Mouse (Mus musculus): ENCODE results near the gene Bcl7c. TPM values are rescaled to one million over a fixed set of nuclear protein-coding genes. Genes with fewer than 3 reads are reported as not detected.

Gene Bcl7c
- polyA plus RNA-seq, 1 experiment from 2014 or later, result 65.9 TPM

DNA sequence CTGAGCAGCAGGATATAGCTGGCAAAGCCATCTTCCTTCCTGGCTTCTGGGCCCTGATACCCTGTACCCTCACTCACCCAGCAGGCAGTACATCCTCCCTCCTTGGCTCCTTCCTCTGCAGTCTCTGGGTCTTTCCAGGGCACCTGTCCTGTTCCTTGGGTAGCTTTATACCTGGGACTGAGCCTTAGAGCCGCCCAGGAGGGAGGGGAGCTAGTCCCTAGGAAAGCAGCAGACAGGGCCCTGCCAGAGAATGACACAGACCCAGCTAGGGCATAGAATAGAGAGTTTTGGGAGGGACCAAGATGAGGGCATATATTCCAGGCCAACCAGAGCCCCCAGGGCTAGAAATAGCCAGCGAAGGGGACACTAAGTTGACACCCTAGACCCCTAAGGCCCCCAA lies 16.8 kb upstream of the Bcl7c start:
- H3K4me3 ChIP-seq (ENCODE audit: low read length), result no peak overlapping the region
- WGBS, result 50% methylated on average over 2 of the region's 2 CpGs
- no peak overlapping the region for H3K27ac ChIP-seq (ENCODE audit: low read depth, low read length)
- ATAC-seq (ENCODE audit: low FRiP score, low TSS enrichment), result no peak
- H3K27me3 ChIP-seq (ENCODE audit: control insufficient read depth, insufficient read depth, low read length), result no peaks in the 10 kb centered on the region
- H3K4me2 ChIP-seq (replicated peaks; ENCODE audit: low read depth, low read length), result no peak overlapping the region
- no peak overlapping the region for H3K9ac ChIP-seq (ENCODE audit: low read depth, low read length)
- H3K9me3 ChIP-seq (ENCODE audit: control insufficient read depth, low read length), result no peaks in the 10 kb centered on the region
- H3K4me1 ChIP-seq (ENCODE audit: control insufficient read depth, insufficient read depth, low read length), result no peaks in the 10 kb centered on the region
- H3K36me3 ChIP-seq (ENCODE audit: control insufficient read depth, insufficient read depth, low read length), result no peaks in the 10 kb centered on the region

DNA sequence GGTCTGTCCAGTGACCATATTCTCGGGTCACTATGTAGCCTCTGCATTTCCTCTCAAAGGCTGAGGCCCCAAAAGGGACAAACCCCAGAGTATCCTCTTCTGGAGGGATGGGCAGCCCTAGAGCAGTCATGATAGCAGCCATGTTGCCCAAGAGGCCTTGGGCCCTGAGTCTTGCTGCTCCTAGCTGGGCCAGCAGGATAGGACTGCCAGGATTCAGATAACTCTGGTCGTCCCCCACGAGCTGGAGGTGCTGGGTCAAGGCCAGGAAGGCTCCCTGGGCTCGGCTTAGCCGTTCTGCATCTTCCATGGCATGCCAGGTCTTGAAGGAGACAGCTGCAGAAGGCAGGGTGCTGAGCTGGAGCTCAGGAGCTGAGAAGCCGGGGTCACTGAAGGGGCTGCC lies 10.5 kb upstream of the Bcl7c start:
- WGBS, result 91% methylated on average over 6 of the region's 6 CpGs
- Histone ChIP-seq H3K4me2 (replicated peaks; ENCODE audit: low read depth, low read length) (no peak overlapping the region), H3K9ac (ENCODE audit: low read depth, low read length) (no peak overlapping the region), H3K27ac (ENCODE audit: low read depth, low read length) (no peak overlapping the region), H3K4me3 (ENCODE audit: low read length) (no peak overlapping the region), H3K4me1 (ENCODE audit: control insufficient read depth, insufficient read depth, low read length) (peaks cover 4% of the 10 kb centered on the region; the same call in 1 of the 2 replicates), H3K36me3 (ENCODE audit: control insufficient read depth, insufficient read depth, low read length) (no peaks in the 10 kb centered on the region), H3K9me3 (ENCODE audit: control insufficient read depth, low read length) (no peaks in the 10 kb centered on the region), H3K27me3 (ENCODE audit: control insufficient read depth, insufficient read depth, low read length) (no peaks in the 10 kb centered on the region)
- ATAC-seq (ENCODE audit: low FRiP score, low TSS enrichment), result no peak

DNA sequence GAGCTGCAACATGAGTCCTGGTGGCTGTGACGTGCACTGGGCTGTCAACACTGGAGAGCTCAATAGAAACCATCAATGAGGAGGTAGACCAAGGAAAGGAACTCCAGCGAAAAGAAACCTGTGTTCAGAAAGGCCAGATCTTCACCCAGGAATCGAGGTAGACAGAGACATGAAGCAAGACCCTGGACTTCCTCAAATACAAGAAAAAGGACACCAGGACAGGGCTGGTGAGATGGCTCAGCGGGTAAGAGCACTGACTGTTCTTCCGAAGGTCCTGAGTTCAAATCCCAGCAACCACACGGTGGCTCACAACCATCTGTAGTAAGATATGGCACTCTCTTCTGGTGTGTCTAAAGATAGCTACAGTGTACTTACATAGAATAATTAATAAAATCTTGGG lies 9.6 kb upstream of the Bcl7c start:
- H3K27ac ChIP-seq (ENCODE audit: low read depth, low read length), result no peak overlapping the region
- ATAC-seq (ENCODE audit: low FRiP score, low TSS enrichment), result no peak
- H3K9ac ChIP-seq (ENCODE audit: low read depth, low read length), result no peak overlapping the region
- H3K9me3 ChIP-seq (ENCODE audit: control insufficient read depth, low read length), result no peaks in the 10 kb centered on the region
- H3K27me3 ChIP-seq (ENCODE audit: control insufficient read depth, insufficient read depth, low read length), result no peaks in the 10 kb centered on the region
- peaks cover 4% of the 10 kb centered on the region for H3K4me1 ChIP-seq (ENCODE audit: control insufficient read depth, insufficient read depth, low read length)
- no peak overlapping the region for H3K4me3 ChIP-seq (ENCODE audit: low read length)
- H3K36me3 ChIP-seq (ENCODE audit: control insufficient read depth, insufficient read depth, low read length), result no peaks in the 10 kb centered on the region
- 95% methylated on average over 6 of the region's 6 CpGs for WGBS
- no peak overlapping the region for H3K4me2 ChIP-seq (replicated peaks; ENCODE audit: low read depth, low read length)

GRCm38 (mm10) chr7:127716992-127717391 lies 8.3 kb upstream of the Bcl7c start:
- H3K9me3 ChIP-seq (ENCODE audit: control insufficient read depth, low read length), result no peaks in the 10 kb centered on the region
- no peaks in the 10 kb centered on the region for H3K27me3 ChIP-seq (ENCODE audit: control insufficient read depth, insufficient read depth, low read length)
- H3K4me1 ChIP-seq (ENCODE audit: control insufficient read depth, insufficient read depth, low read length), result peaks cover 10% of the 10 kb centered on the region
- peak overlapping the region; percentile 38 for H3K4me3 ChIP-seq (ENCODE audit: low read length)
- no peaks in the 10 kb centered on the region for H3K36me3 ChIP-seq (ENCODE audit: control insufficient read depth, insufficient read depth, low read length)
- H3K27ac ChIP-seq (ENCODE audit: low read depth, low read length), result no peak overlapping the region
- H3K4me2 ChIP-seq (replicated peaks; ENCODE audit: low read depth, low read length), result peak overlapping the region; percentile 73
- peak overlapping the region; percentile 60 for H3K9ac ChIP-seq (ENCODE audit: low read depth, low read length)
- 2% methylated on average over 39 of the region's 41 CpGs for WGBS
- peak; percentile 69 for ATAC-seq (ENCODE audit: low FRiP score, low TSS enrichment)

GRCm38 (mm10) chr7:127714816-127715215 lies 6.1 kb upstream of the Bcl7c start:
- no peak overlapping the region for H3K27ac ChIP-seq (ENCODE audit: low read depth, low read length)
- H3K4me2 ChIP-seq (replicated peaks; ENCODE audit: low read depth, low read length), result no peak overlapping the region
- no peak overlapping the region for H3K9ac ChIP-seq (ENCODE audit: low read depth, low read length)
- H3K4me3 ChIP-seq (ENCODE audit: low read length), result no peak overlapping the region
- 91% methylated on average over 4 of the region's 4 CpGs for WGBS
- peaks cover 19% of the 10 kb centered on the region for H3K4me1 ChIP-seq (ENCODE audit: control insufficient read depth, insufficient read depth, low read length)
- H3K27me3 ChIP-seq (ENCODE audit: control insufficient read depth, insufficient read depth, low read length), result no peaks in the 10 kb centered on the region
- no peak for ATAC-seq (ENCODE audit: low FRiP score, low TSS enrichment)
- H3K9me3 ChIP-seq (ENCODE audit: control insufficient read depth, low read length), result no peaks in the 10 kb centered on the region
- H3K36me3 ChIP-seq (ENCODE audit: control insufficient read depth, insufficient read depth, low read length), result no peaks in the 10 kb centered on the region

GRCm38 (mm10) chr7:127712461-127713385 lies 4.0 kb upstream of the Bcl7c start, which contains the start of gene Ctf1:
Gene Ctf1 (plus strand): TSS chr7:127712736.
- Histone ChIP-seq H3K9me3 (ENCODE audit: control insufficient read depth, low read length) (no peaks in the 10 kb centered on the region), H3K4me3 (ENCODE audit: low read length) (peak within 1 kb of the TSS; percentile 37), H3K27ac (ENCODE audit: low read depth, low read length) (peak within 1 kb of the TSS; percentile 95), H3K9ac (ENCODE audit: low read depth, low read length) (peak within 1 kb of the TSS; percentile 19), H3K4me2 (replicated peaks; ENCODE audit: low read depth, low read length) (peak within 1 kb of the TSS; percentile 47), H3K36me3 (ENCODE audit: control insufficient read depth, insufficient read depth, low read length) (no peaks in the 10 kb centered on the region), H3K4me1 (ENCODE audit: control insufficient read depth, insufficient read depth, low read length) (peaks cover 26% of the 10 kb centered on the region), H3K27me3 (ENCODE audit: control insufficient read depth, insufficient read depth, low read length) (no peaks in the 10 kb centered on the region)
- WGBS, result 1% methylated on average over 28 of the region's 28 CpGs
- ATAC-seq (ENCODE audit: low FRiP score, low TSS enrichment), result peak; percentile 41

- Histone ChIP-seq H3K4me1 (ENCODE audit: control insufficient read depth, insufficient read depth, low read length) (peaks cover 33% of the 10 kb centered on the region), H3K9ac (ENCODE audit: low read depth, low read length) (no peak overlapping the region), H3K36me3 (ENCODE audit: control insufficient read depth, insufficient read depth, low read length) (peaks cover 6% of the 10 kb centered on the region; the same call in 1 of the 2 replicates)
Measured at GRCm38 (mm10) chr7:127711456-127711855, 2.7 kb upstream of the Bcl7c start.

DNA sequence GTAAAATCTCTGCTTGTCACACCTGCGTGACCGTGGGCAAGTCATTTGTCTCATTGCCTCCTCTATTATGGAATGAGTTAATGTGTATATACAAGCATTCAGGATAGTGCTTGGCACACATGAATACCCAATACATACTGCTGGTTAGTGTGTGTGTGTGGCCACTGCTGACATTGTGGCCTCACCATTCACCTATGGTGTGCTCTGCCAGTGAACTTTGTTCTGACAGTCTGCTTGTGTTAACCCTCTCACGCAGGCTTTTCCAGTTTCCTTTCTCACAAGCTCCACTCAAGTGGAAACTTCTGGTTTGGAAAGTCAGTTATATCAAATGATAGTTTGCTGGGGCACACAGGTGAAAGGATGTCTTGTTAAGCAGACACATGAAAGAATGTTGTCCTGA lies 2.3 kb upstream of the Bcl7c start:
- no peak overlapping the region for H3K4me3 ChIP-seq (ENCODE audit: low read length)
- no peak overlapping the region for H3K27ac ChIP-seq (ENCODE audit: low read depth, low read length)
- H3K27me3 ChIP-seq (ENCODE audit: control insufficient read depth, insufficient read depth, low read length), result no peaks in the 10 kb centered on the region
- H3K4me2 ChIP-seq (replicated peaks; ENCODE audit: low read depth, low read length), result no peak overlapping the region
- H3K9me3 ChIP-seq (ENCODE audit: control insufficient read depth, low read length), result no peaks in the 10 kb centered on the region
- H3K36me3 ChIP-seq (ENCODE audit: control insufficient read depth, insufficient read depth, low read length), result peaks cover 10% of the 10 kb centered on the region; the same call in 1 of the 2 replicates
- no peak overlapping the region for H3K9ac ChIP-seq (ENCODE audit: low read depth, low read length)
- WGBS, result 79% methylated on average over 3 of the region's 3 CpGs
- peaks cover 33% of the 10 kb centered on the region for H3K4me1 ChIP-seq (ENCODE audit: control insufficient read depth, insufficient read depth, low read length)
- no peak for ATAC-seq (ENCODE audit: low FRiP score, low TSS enrichment)

More at GRCm38 (mm10) chr7:127711456-127711855, 2.7 kb upstream of the Bcl7c start:
- Histone ChIP-seq H3K4me3 (ENCODE audit: low read length) (no peak overlapping the region), H3K27ac (ENCODE audit: low read depth, low read length) (peak overlapping the region; percentile 95; the same call in 1 of the 2 replicates), H3K4me2 (replicated peaks; ENCODE audit: low read depth, low read length) (no peak overlapping the region), H3K9me3 (ENCODE audit: control insufficient read depth, low read length) (no peaks in the 10 kb centered on the region), H3K27me3 (ENCODE audit: control insufficient read depth, insufficient read depth, low read length) (no peaks in the 10 kb centered on the region)
- ATAC-seq (ENCODE audit: low FRiP score, low TSS enrichment), result no peak
- 59% methylated on average over 3 of the region's 3 CpGs for WGBS

All from kidney, embryonic 14.5 days (tissue).